Mouse (Mus musculus) kidney, postnatal 10 days (tissue): Measurements from ENCODE around the gene Cd300a.

Source experiments
- DNase-seq: peaks from one replicate; pipeline ENCODE4 v3.0.0; 2021; ENCODE audit warnings: mixed read lengths

The Cd300a gene

GRCm38 (mm10) chr11:114889991-114890518 is at the start of gene Cd300a:
Cd300a (plus strand) TSS chr11:114890041.
- no peak for DNase-seq

- peak; percentile 60 for DNase-seq
These were observed 45.9 kb upstream of the Cd300a start for GRCm38 (mm10) chr11:114843818-114844463.

GRCm38 (mm10) chr11:114844464-114845220 is 45.2 kb upstream of the Cd300a start:
- DNase-seq, result peak; percentile 53

- DNase-seq, result no peak
These were observed 43.5 kb upstream of the Cd300a start for GRCm38 (mm10) chr11:114846336-114846735.

GRCm38 (mm10) chr11:114847008-114847407 is 42.8 kb upstream of the Cd300a start:
- no peak for DNase-seq

- DNase-seq, result no peak
These were observed 40.3 kb upstream of the Cd300a start for GRCm38 (mm10) chr11:114849572-114849971.

- DNase-seq, result peak; percentile 42
These were observed 39.8 kb upstream of the Cd300a start for GRCm38 (mm10) chr11:114850066-114850451.

GRCm38 (mm10) chr11:114850452-114851268 is 39.2 kb upstream of the Cd300a start, which contains the start of gene Gprc5c:
Gprc5c (plus strand) TSS chr11:114851152.
- DNase-seq, result peak; percentile 80

GRCm38 (mm10) chr11:114851269-114851607 is 38.6 kb upstream of the Cd300a start:
- no peak for DNase-seq

GRCm38 (mm10) chr11:114851608-114852310 is 38.1 kb upstream of the Cd300a start:
- peak; percentile 90 for DNase-seq

- DNase-seq, result peak; percentile 68
These were observed 37.3 kb upstream of the Cd300a start for GRCm38 (mm10) chr11:114852311-114853173.

GRCm38 (mm10) chr11:114853174-114853838 is 36.5 kb upstream of the Cd300a start:
- peak; percentile 60 for DNase-seq

GRCm38 (mm10) chr11:114854581-114854980 is 35.3 kb upstream of the Cd300a start:
- no peak for DNase-seq

GRCm38 (mm10) chr11:114856125-114856524 is 33.7 kb upstream of the Cd300a start:
- DNase-seq, result no peak

- no peak for DNase-seq
These were observed 31.2 kb upstream of the Cd300a start for GRCm38 (mm10) chr11:114858641-114859040.

- DNase-seq, result no peak
These were observed 28.8 kb upstream of the Cd300a start for GRCm38 (mm10) chr11:114861057-114861456.

- DNase-seq, result no peak
These were observed 27.2 kb upstream of the Cd300a start for GRCm38 (mm10) chr11:114862687-114863086.

GRCm38 (mm10) chr11:114863918-114864420 is 25.9 kb upstream of the Cd300a start:
- no peak for DNase-seq

GRCm38 (mm10) chr11:114865999-114866398 is 23.8 kb upstream of the Cd300a start:
- peak; percentile 68 for DNase-seq

GRCm38 (mm10) chr11:114866486-114867360 is 23.1 kb upstream of the Cd300a start:
- DNase-seq, result peak; percentile 85
